ENCODE assay signal across 21 mouse cellular contexts in the genomic region with DNA sequence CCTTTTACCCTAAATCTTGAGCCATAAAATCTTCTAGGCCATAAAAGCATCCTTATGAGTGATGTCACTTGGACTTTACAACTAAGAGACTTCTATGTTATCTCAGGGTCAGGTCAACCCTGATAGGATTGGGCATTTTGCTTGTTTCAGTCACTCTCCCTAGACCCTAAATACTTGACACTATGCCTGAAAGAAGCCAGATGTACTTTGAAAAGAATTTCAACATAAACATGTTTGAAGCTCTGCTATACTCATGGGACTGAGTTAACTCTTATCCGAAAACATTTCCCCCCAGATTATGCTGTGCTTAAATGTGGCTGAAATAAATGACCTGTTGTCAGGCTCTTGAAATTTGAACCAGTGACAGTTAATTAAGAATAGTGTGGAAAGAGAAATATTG. TPM values are rescaled to one million over a fixed set of nuclear protein-coding genes. Genes with fewer than 3 reads are reported as not detected.
"Had no signal": no experiment of that assay in that cellular context is flagged by ENCODE, and none has a peak within 500 bp of the region (broad histone marks: within the 10 kb centered on the region; RNA-seq: fewer than 3 reads in every experiment).

No protein-coding gene starts in this region.

- H3K27ac ChIP-seq: layer of hippocampus, adult 2 months; limb, embryonic 12.5 days; liver, embryonic 13.5 days; macrophage; midbrain, embryonic 12.5 days; neural tube, embryonic 13.5 days; stomach, embryonic 15.5 days had no signal

- H3K9me3 ChIP-seq: limb, embryonic 12.5 days; liver, embryonic 13.5 days; megakaryocyte, embryonic 14.5 days; midbrain, embryonic 12.5 days; neural tube, embryonic 13.5 days; stomach, embryonic 15.5 days had no signal

- H3K4me3 ChIP-seq: layer of hippocampus, adult 2 months; limb, embryonic 12.5 days; liver, embryonic 13.5 days; megakaryocyte, embryonic 14.5 days; midbrain, embryonic 12.5 days; neural tube, embryonic 13.5 days; stomach, embryonic 15.5 days had no signal

- H3K4me2 ChIP-seq: limb, embryonic 12.5 days; liver, embryonic 13.5 days; midbrain, embryonic 12.5 days; neural tube, embryonic 13.5 days; stomach, embryonic 15.5 days had no signal

- DNase-seq: kidney, adult 18-20 months; kidney, postnatal 25 days; liver; liver, embryonic 13.5 days; liver, postnatal 0 days; right cerebral cortex, postnatal 14 days; thymus, adult 2 months; thymus, postnatal 25 days had no signal

- H3K36me3 ChIP-seq: limb, embryonic 12.5 days; liver, embryonic 13.5 days; midbrain, embryonic 12.5 days; neural tube, embryonic 13.5 days; stomach, embryonic 15.5 days had no signal

- ATAC-seq: hindbrain, embryonic 16.5 days; inflammation-experienced regulatory T-cells, adult 6 months; liver, postnatal 0 days; midbrain, embryonic 16.5 days had no signal

- H3K4me1 ChIP-seq: limb, embryonic 12.5 days; liver, embryonic 13.5 days; megakaryocyte, embryonic 14.5 days; midbrain, embryonic 12.5 days; neural tube, embryonic 13.5 days; stomach, embryonic 15.5 days had no signal

- H3K9ac ChIP-seq: limb, embryonic 12.5 days; liver, embryonic 13.5 days; liver, postnatal 0 days; midbrain, embryonic 12.5 days; neural tube, embryonic 13.5 days; stomach, embryonic 15.5 days had no signal

- H3K27me3 ChIP-seq: limb, embryonic 12.5 days; liver, embryonic 13.5 days; megakaryocyte, embryonic 14.5 days; midbrain, embryonic 12.5 days; neural tube, embryonic 13.5 days; stomach, embryonic 15.5 days had no signal

RNA-seq across cellular contexts. Expression of a gene that starts 17.9 kb away (rescaled TPM):
- polyA plus RNA-seq: hindbrain, embryonic 16.5 days; inflammation-experienced regulatory T-cells, adult 6 months; limb, embryonic 12.5 days; liver, embryonic 13.5 days; liver, postnatal 0 days; macrophage; midbrain, embryonic 12.5 days; midbrain, embryonic 16.5 days; neural tube, embryonic 13.5 days; spleen, adult 2 months; stomach, embryonic 15.5 days; thymus, adult 2 months; urinary bladder, adult 2 months had no signal

RNA-seq across cellular contexts. Expression of a gene that starts 38.4 kb away (rescaled TPM):
- polyA plus RNA-seq: inflammation-experienced regulatory T-cells, adult 6 months; macrophage had no signal

RNA-seq across cellular contexts. Expression of a gene that starts 57.5 kb away (rescaled TPM):
- polyA plus RNA-seq: hindbrain, embryonic 16.5 days; inflammation-experienced regulatory T-cells, adult 6 months; limb, embryonic 12.5 days; liver, embryonic 13.5 days; liver, postnatal 0 days; macrophage; midbrain, embryonic 12.5 days; midbrain, embryonic 16.5 days; neural tube, embryonic 13.5 days; spleen, adult 2 months; stomach, embryonic 15.5 days; testis, adult 2 months; thymus, adult 2 months; urinary bladder, adult 2 months had no signal
